Mouse (Mus musculus) heart, postnatal 0 days (tissue): Measurements from ENCODE around the gene Eif1b.

Source experiments
- CTCF ChIP-seq: IDR thresholded peaks from 2 replicates; pipeline ENCODE4 v1.5.1; 2016; ENCODE audit warnings: antibody characterized with exemption, control low read depth, low read depth
- EP300 ChIP-seq: IDR thresholded peaks from 2 replicates; pipeline ENCODE4 v1.6.1; 2016; ENCODE audit warnings: antibody characterized with exemption, low read depth

DNA sequence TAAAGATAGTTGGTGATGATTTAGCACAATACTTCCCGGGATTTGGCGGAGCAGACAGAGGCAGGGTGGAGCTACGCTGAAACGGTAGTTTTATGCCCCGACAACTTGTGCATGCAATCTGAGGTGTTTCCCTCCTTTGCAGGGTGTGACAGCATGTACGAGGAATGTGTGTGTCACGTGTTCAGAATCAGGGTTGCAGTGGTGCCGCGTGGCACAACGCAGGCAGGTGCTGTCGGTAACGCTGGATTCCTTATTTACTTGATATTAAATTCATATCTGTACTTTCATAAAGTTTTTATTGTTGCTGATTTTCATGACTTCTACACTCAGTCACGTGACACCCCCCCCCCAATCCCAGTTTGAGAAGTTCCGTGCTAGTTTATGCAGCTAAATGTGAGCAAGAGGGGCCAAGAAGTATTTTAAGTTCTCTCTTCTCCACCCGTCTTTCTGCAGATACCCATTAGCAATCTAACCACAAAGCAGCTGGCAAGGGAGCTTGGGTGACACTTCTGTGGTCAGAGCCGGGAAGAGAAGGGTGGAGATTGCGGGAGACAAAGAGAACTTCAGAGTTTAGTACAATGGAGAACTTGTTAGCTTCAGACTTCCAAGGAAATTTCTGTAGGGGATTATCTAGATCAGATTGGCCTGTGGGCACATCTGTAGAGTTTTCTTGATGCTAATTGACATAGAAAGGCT, 36.9 kb downstream of the Eif1b start:
- TF ChIP-seq CTCF (no peak), EP300 (no peak)
